Mouse (Mus musculus) limb, embryonic 14.5 days (tissue): ENCODE data around the gene Rnasek. TPM values are rescaled to one million over a fixed set of nuclear protein-coding genes. Genes with fewer than 3 reads are reported as not detected.

Experiments
- ATAC-seq: fragments of 200-750 bp; cut with Nextera tagmentation; 2 replicates; pipeline ENCODE4 v1.8.0; 2017; ENCODE audit warnings: low read depth, moderate number of reproducible peaks, moderate TSS enrichment; ENCODE audit not compliant: low FRiP score
- DNase-seq: peaks from one replicate; pipeline ENCODE4 v3.0.0-alpha.2; 2015; ENCODE audit warnings: low spot score
- H3K27ac ChIP-seq: fragments of 300-500 bp; sonication (generic); replicated peaks from 2 replicates; pipeline ENCODE4 v1.5.1; 2014; ENCODE audit warnings: low read depth, mild to moderate bottlenecking, low read length, moderate library complexity, mixed read lengths
- H3K27me3 ChIP-seq: fragments of 300-500 bp; sonication (generic); 2 replicates; pipeline ENCODE4 v1.6.1; 2014; ENCODE audit warnings: low read length, mixed read lengths; ENCODE audit not compliant: control insufficient read depth, insufficient read depth
- H3K36me3 ChIP-seq: fragments of 300-500 bp; sonication (generic); 2 replicates; pipeline ENCODE4 v1.6.1; 2014; ENCODE audit warnings: mild to moderate bottlenecking, low read length, moderate library complexity, mixed read lengths; ENCODE audit not compliant: control insufficient read depth, insufficient read depth
- H3K4me1 ChIP-seq: fragments of 300-500 bp; sonication (generic); 2 replicates; pipeline ENCODE4 v1.6.1; 2014; ENCODE audit warnings: antibody characterized with exemption, low read length, mixed read lengths; ENCODE audit not compliant: control insufficient read depth, insufficient read depth
- H3K4me2 ChIP-seq: fragments of 300-500 bp; sonication (generic); replicated peaks from 2 replicates; pipeline ENCODE4 v1.6.1; 2014; ENCODE audit warnings: low read depth, mild to moderate bottlenecking, low read length, moderate library complexity; ENCODE audit not compliant: severe bottlenecking
- H3K4me3 ChIP-seq: fragments of 300-500 bp; sonication (generic); replicated peaks from 2 replicates; pipeline ENCODE4 v1.5.1; 2014; ENCODE audit warnings: low read length
- H3K9ac ChIP-seq: fragments of 300-500 bp; sonication (generic); 2 replicates; pipeline ENCODE4 v1.6.1; 2014; ENCODE audit warnings: mild to moderate bottlenecking, low read depth, low read length, moderate library complexity; ENCODE audit not compliant: severe bottlenecking
- H3K9me3 ChIP-seq: fragments of 300-500 bp; sonication (generic); 2 replicates; pipeline ENCODE4 v1.6.1; 2016; ENCODE audit warnings: low read length; ENCODE audit not compliant: control insufficient read depth
- POLR2A ChIP-seq: fragments of 200-500 bp; IDR thresholded peaks from 2 replicates; pipeline ENCODE4 v1.8.0; 2012; ENCODE audit warnings: inconsistent platforms, mild to moderate bottlenecking, moderate library complexity, borderline replicate concordance; ENCODE audit not compliant: insufficient read depth, insufficient read length; ENCODE audit errors: extremely low read depth
- WGBS: fragments of 180-500 bp; shearing (Covaris S2); extraction: QIAGEN DNeasy Blood & Tissue Kit; methylation state at CpG from one replicate; pipeline ENCODE4 v1.1.7; 2014; 5-methylcytosine and 5-hydroxymethylcytosine counted together
- polyA plus RNA-seq, 2 experiments: library from polyadenylated mRNA; depleted of rRNA in 1 of 2; stranded (reverse) in 1 of 2; unstranded in 1 of 2; fragments of >200 nt; fragmentation: Nextera tagmentation in 1 of 2; extraction: Ambion mirVana in 1 of 2; gene quantifications; 2 replicates each; pipeline versions ENCODE4 v1.2.1 to v1.2.3; 2012 to 2014

The Rnasek gene
- polyA plus RNA-seq, 2 experiments: 54.0 to 171 TPM

GRCm38 (mm10) chr11:70259035-70259434, 19.4 kb upstream of the Rnasek start:
- ATAC-seq: no peak
- WGBS: 92% methylated on average over 4 of the region's 4 CpGs
- H3K9me3 ChIP-seq: no peaks in the 10 kb centered on the region

DNA sequence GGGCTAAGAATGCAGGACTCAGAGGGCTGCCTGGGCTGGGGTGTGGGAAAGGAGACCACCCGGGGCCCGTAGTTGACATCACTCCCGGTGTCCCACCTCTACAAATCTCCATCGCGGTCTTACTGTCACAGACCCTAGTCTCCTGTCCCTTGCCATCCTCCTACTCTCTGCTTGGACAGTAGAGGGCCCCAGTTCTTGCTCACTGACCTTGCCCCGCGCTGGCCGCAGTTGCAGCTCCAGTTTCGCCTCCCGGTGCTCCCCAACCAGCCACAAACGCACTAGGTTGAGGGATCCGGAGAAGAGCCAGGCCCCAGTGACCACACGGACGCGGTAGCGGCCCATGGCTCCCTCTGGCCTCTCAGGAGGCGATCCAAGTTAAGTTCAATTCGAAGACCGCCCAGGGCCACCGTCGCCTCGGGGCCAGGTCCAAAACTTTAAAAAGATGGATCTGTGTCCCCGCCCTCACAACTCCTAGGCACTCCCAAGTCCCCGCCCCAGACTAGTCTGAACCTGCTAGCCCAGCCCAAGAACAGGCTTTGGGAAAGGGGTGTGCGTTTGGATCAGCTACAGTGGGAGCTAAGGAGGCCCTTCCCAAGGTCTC, 15.4 kb upstream of the Rnasek start, which contains the start of gene Alox12:
Gene Alox12 (minus strand): TSS at position 423 of the 601 bp plus-strand sequence.
- Histone ChIP-seq H3K4me2 (peak within 1 kb of the TSS; percentile 53), H3K27ac (no peak within 1 kb of the TSS), H3K9me3 (no peaks in the 10 kb centered on the region), H3K36me3 (no peaks in the 10 kb centered on the region), H3K9ac (peak within 1 kb of the TSS; percentile 40; the same call in 1 of the 2 replicates), H3K4me1 (0 out of 2 replicates have a peak, but pooled peaks cover 5% of the 10 kb centered on the region), H3K4me3 (peak within 1 kb of the TSS; percentile 31), H3K27me3 (peaks cover 36% of the 10 kb centered on the region)
- peak; percentile 58 for DNase-seq
- TF ChIP-seq POLR2A: no peak
- ATAC-seq: no peak
- WGBS: under 1% methylated on average over 25 of the region's 25 CpGs

More at GRCm38 (mm10) chr11:70259035-70259434, 19.4 kb upstream of the Rnasek start:
- Histone ChIP-seq H3K4me2 (no peak overlapping the region), H3K36me3 (no peaks in the 10 kb centered on the region), H3K27ac (no peak overlapping the region), H3K4me1 (0 out of 2 replicates have a peak, but pooled peaks cover 5% of the 10 kb centered on the region), H3K9ac (no peak overlapping the region), H3K27me3 (peaks cover 16% of the 10 kb centered on the region), H3K4me3 (no peak overlapping the region)
- DNase-seq: no peak
- no peak for TF ChIP-seq POLR2A

GRCm38 (mm10) chr11:70254337-70254736, 14.7 kb upstream of the Rnasek start:
- DNase-seq (no peak), ATAC-seq (no peak)
- no peaks in the 10 kb centered on the region for H3K36me3 ChIP-seq
- 4% methylated on average over 18 of the region's 18 CpGs for WGBS
- no peaks in the 10 kb centered on the region for H3K9me3 ChIP-seq
- peak overlapping the region; percentile 31 for H3K4me3 ChIP-seq
- H3K9ac ChIP-seq: no peak overlapping the region
- H3K4me2 ChIP-seq: peak overlapping the region; percentile 53; the same call in 1 of the 2 replicates
- H3K27me3 ChIP-seq: peaks cover 36% of the 10 kb centered on the region
- H3K27ac ChIP-seq: no peak overlapping the region
- 0 out of 2 replicates have a peak, but pooled peaks cover 5% of the 10 kb centered on the region for H3K4me1 ChIP-seq
- TF ChIP-seq POLR2A: no peak

- Histone ChIP-seq H3K9me3 (no peaks in the 10 kb centered on the region), H3K4me3 (no peak overlapping the region), H3K9ac (no peak overlapping the region), H3K27ac (no peak overlapping the region), H3K4me2 (no peak overlapping the region), H3K4me1 (0 out of 2 replicates have a peak, but pooled peaks cover 5% of the 10 kb centered on the region), H3K27me3 (peaks cover 36% of the 10 kb centered on the region), H3K36me3 (no peaks in the 10 kb centered on the region)
- ATAC-seq (no peak), DNase-seq (no peak)
- TF ChIP-seq POLR2A: no peak
- WGBS: 81% methylated on average over 8 of the region's 8 CpGs
Measured at GRCm38 (mm10) chr11:70251853-70252252, 12.2 kb upstream of the Rnasek start.

GRCm38 (mm10) chr11:70250150-70250549, 10.5 kb upstream of the Rnasek start:
- H3K4me3 ChIP-seq: no peak overlapping the region
- no peak for DNase-seq
- 0 out of 2 replicates have a peak, but pooled peaks cover 4% of the 10 kb centered on the region for H3K4me1 ChIP-seq
- no peak overlapping the region for H3K27ac ChIP-seq
- ATAC-seq: no peak
- WGBS: 67% methylated on average over 11 of the region's 11 CpGs
- H3K27me3 ChIP-seq: peaks cover 31% of the 10 kb centered on the region
- H3K4me2 ChIP-seq: no peak overlapping the region
- TF ChIP-seq POLR2A: no peak
- H3K9ac ChIP-seq: no peak overlapping the region
- no peaks in the 10 kb centered on the region for H3K36me3 ChIP-seq
- no peaks in the 10 kb centered on the region for H3K9me3 ChIP-seq
